Mouse (Mus musculus) left cerebral cortex, postnatal 36 days (tissue): Measurements from ENCODE around the gene Mmaa. TPM values are rescaled to one million over a fixed set of nuclear protein-coding genes. Genes with fewer than 3 reads are reported as not detected.

ENCODE experiments used
- DNase-seq, 2 experiments: peaks; one replicate each; pipeline ENCODE4 v3.0.0; 2021 to 2022; ENCODE audit warnings: low spot score in 2 of 2, mixed read lengths in 1 of 2
- intact Hi-C: fragments of 180-260 bp; cut with DNase I; formaldehyde crosslinking; loops from one replicate; pipeline ENCODE4 v1.15.1; 2025
- total RNA-seq, 2 experiments: library from RNA; stranded (reverse); gene quantifications; 2 replicates each; pipeline ENCODE4 v1.2.3; 2021

The Mmaa gene
- total RNA-seq, 2 experiments from 2014 or later = 21.5 to 31.9 TPM

GRCm38 (mm10) chr8:79227916-79228315 is 66.8 kb downstream of the Mmaa start:
- no peak for DNase-seq
- intact Hi-C loops = no loop called here

GRCm38 (mm10) chr8:79227194-79227593 is 67.5 kb downstream of the Mmaa start:
- intact Hi-C loops = no loop called here
- DNase-seq = no peak

- DNase-seq = no peak
- intact Hi-C loops = no loop called here
These were observed 68.7 kb downstream of the Mmaa start for GRCm38 (mm10) chr8:79226046-79226445.

GRCm38 (mm10) chr8:79225586-79225985 is 69.2 kb downstream of the Mmaa start:
- intact Hi-C loops = no loop called here

GRCm38 (mm10) chr8:79224363-79224762 is 70.4 kb downstream of the Mmaa start:
- intact Hi-C loops = no loop called here
- DNase-seq = no peak

More at GRCm38 (mm10) chr8:79225586-79225985, 69.2 kb downstream of the Mmaa start:
- DNase-seq = no peak

- DNase-seq = no peak
- intact Hi-C loops = no loop called here
These were observed 72.0 kb downstream of the Mmaa start for GRCm38 (mm10) chr8:79222752-79223141.

GRCm38 (mm10) chr8:79222106-79222751 is 72.5 kb downstream of the Mmaa start:
- intact Hi-C loops = no loop called here
- no peak for DNase-seq

Other genes with a start within 250 kb of the Mmaa start
- gene 1700011L22Rik, start 46.4 kb downstream of the Mmaa start, total RNA-seq = not detected
- 10 to 100 TPM; 29.4 to 30.1 TPM for gene Smad1, start 104.6 kb upstream of the Mmaa start, total RNA-seq